Mouse (Mus musculus): ENCODE measurements around the gene AU040320. TPM values are rescaled to one million over a fixed set of nuclear protein-coding genes. Genes with fewer than 3 reads are reported as not detected.

Gene AU040320
- polyA plus RNA-seq, 1 experiment from 2014 or later: 36.5 TPM

DNA sequence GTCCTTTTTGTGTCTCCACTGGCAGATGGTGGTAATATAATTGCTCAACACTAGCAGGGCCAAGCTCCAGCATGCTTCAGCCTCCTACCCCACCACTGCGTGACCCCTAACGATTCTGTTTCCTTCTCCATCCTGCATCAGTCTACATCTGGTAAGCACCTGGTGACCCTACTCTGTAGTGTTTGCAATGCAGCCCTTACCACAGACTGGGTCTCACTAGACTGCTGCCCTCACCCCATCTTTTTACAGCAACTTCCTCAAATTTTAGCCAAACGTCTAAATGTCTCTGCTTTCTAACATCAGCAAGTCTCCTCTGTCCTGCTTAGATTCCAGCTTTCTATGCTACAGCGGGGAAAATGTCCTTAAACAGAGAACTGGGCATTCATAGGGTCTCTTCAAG is 17.5 kb downstream of the AU040320 start:
- WGBS: 93% methylated on average over 4 of the region's 4 CpGs
- no peaks in the 10 kb centered on the region; the same call in 1 of the 2 replicates for H3K36me3 ChIP-seq (ENCODE audit: control insufficient read depth, insufficient read depth, low read length)
- H3K4me2 ChIP-seq (ENCODE audit: low read length): no peak overlapping the region
- H3K9ac ChIP-seq (ENCODE audit: low read depth, low read length): no peak overlapping the region
- H3K27me3 ChIP-seq (ENCODE audit: control insufficient read depth, insufficient read depth, low read depth, low read length): no peaks in the 10 kb centered on the region
- ATAC-seq: no peak
- H3K9me3 ChIP-seq (replicated peaks; ENCODE audit: control insufficient read depth, low read length, poor library complexity, severe bottlenecking): no peaks in the 10 kb centered on the region
- no peaks in the 10 kb centered on the region for H3K4me1 ChIP-seq (ENCODE audit: control insufficient read depth, insufficient read depth, low read length)
- no peak overlapping the region for H3K27ac ChIP-seq (ENCODE audit: low read length)
- no peak overlapping the region for H3K4me3 ChIP-seq (ENCODE audit: low read depth, low read length)

DNA sequence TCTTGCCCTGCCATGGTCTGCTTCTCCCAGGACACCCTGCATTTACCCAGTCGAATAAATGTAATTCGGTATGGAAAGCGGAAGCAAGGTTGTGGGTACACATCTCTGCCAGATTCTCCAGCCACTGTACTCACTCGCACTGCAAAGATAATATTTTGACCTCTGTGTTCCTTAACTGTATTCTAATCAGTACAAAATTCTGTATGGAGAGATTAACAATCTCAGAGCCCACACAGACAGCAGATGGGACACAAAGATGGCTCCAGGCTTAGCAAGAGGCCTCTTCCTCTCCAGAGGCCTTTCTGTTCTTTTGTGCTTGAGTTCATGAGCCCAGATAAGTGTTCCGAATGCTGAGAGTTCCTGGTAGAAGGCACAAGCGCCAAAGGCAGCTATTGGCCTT is 20.5 kb downstream of the AU040320 start:
- H3K36me3 ChIP-seq (ENCODE audit: control insufficient read depth, insufficient read depth, low read length): no peaks in the 10 kb centered on the region
- H3K4me2 ChIP-seq (ENCODE audit: low read length): no peak overlapping the region
- no peak for ATAC-seq
- no peak overlapping the region for H3K27ac ChIP-seq (ENCODE audit: low read length)
- peaks cover 12% of the 10 kb centered on the region for H3K4me1 ChIP-seq (ENCODE audit: control insufficient read depth, insufficient read depth, low read length)
- no peak overlapping the region for H3K9ac ChIP-seq (ENCODE audit: low read depth, low read length)
- WGBS: 86% methylated on average over 6 of the region's 6 CpGs
- no peaks in the 10 kb centered on the region for H3K9me3 ChIP-seq (replicated peaks; ENCODE audit: control insufficient read depth, low read length, poor library complexity, severe bottlenecking)
- no peak overlapping the region for H3K4me3 ChIP-seq (ENCODE audit: low read depth, low read length)
- no peaks in the 10 kb centered on the region for H3K27me3 ChIP-seq (ENCODE audit: control insufficient read depth, insufficient read depth, low read depth, low read length)

DNA sequence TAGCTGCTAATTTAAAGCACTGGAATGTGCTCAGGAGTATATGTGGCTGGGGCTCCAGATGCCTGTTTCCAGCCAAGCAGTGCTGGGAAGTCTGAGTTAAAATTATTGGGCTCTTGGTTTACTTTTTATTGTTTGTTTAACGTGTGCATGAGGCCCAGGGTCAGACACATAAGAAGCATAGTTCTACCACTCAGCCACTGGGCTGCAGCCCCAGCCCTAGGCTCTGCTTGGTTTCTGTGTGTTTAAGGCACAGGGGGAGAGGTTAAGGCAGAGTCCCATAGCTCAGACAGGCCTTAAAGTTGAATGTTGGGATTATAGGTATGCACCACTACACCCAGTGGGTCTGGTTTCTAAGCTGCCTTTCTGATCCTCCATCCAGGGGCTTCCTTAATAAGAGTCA is 21.8 kb downstream of the AU040320 start:
- Histone ChIP-seq H3K9ac (ENCODE audit: low read depth, low read length) (no peak overlapping the region), H3K36me3 (ENCODE audit: control insufficient read depth, insufficient read depth, low read length) (no peaks in the 10 kb centered on the region), H3K9me3 (replicated peaks; ENCODE audit: control insufficient read depth, low read length, poor library complexity, severe bottlenecking) (no peaks in the 10 kb centered on the region), H3K27me3 (ENCODE audit: control insufficient read depth, insufficient read depth, low read depth, low read length) (no peaks in the 10 kb centered on the region), H3K4me2 (ENCODE audit: low read length) (no peak overlapping the region), H3K4me3 (ENCODE audit: low read depth, low read length) (no peak overlapping the region), H3K27ac (ENCODE audit: low read length) (no peak overlapping the region), H3K4me1 (ENCODE audit: control insufficient read depth, insufficient read depth, low read length) (peaks cover 25% of the 10 kb centered on the region)
- 89% methylated on average over 1 of the region's 1 CpGs for WGBS
- no peak for ATAC-seq

DNA sequence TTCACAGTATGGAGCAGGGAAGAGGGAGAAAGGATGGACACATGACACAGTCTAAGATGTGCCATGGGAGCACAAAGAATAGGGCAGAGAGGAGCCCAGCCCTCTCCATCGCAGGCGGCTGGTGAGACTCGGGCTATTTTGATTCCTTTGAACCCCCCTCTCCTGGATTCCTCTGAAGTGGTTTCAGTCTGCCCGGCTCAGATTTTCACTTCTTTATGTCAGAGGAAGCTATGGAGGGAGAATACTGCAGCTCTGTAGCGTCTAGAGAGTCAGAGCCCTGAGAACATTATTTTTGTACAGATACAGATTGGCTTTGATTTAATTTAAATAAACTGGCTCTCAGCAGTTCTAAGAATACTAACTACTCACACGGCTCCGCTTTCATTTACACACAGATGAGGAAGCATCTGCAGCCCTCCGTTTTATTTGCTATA is 25.8 kb downstream of the AU040320 start:
- no peaks in the 10 kb centered on the region for H3K36me3 ChIP-seq (ENCODE audit: control insufficient read depth, insufficient read depth, low read length)
- peak overlapping the region; percentile 79 for H3K27ac ChIP-seq (ENCODE audit: low read length)
- no peaks in the 10 kb centered on the region for H3K9me3 ChIP-seq (replicated peaks; ENCODE audit: control insufficient read depth, low read length, poor library complexity, severe bottlenecking)
- peak overlapping the region; percentile 23 for H3K4me2 ChIP-seq (ENCODE audit: low read length)
- H3K4me1 ChIP-seq (ENCODE audit: control insufficient read depth, insufficient read depth, low read length): peaks cover 44% of the 10 kb centered on the region
- peak overlapping the region; percentile 48; the same call in 1 of the 2 replicates for H3K9ac ChIP-seq (ENCODE audit: low read depth, low read length)
- peak; percentile 70; the same call in 1 of the 2 replicates for ATAC-seq
- H3K4me3 ChIP-seq (ENCODE audit: low read depth, low read length): no peak overlapping the region
- WGBS: 15% methylated on average over 8 of the region's 8 CpGs
- no peaks in the 10 kb centered on the region for H3K27me3 ChIP-seq (ENCODE audit: control insufficient read depth, insufficient read depth, low read depth, low read length)

DNA sequence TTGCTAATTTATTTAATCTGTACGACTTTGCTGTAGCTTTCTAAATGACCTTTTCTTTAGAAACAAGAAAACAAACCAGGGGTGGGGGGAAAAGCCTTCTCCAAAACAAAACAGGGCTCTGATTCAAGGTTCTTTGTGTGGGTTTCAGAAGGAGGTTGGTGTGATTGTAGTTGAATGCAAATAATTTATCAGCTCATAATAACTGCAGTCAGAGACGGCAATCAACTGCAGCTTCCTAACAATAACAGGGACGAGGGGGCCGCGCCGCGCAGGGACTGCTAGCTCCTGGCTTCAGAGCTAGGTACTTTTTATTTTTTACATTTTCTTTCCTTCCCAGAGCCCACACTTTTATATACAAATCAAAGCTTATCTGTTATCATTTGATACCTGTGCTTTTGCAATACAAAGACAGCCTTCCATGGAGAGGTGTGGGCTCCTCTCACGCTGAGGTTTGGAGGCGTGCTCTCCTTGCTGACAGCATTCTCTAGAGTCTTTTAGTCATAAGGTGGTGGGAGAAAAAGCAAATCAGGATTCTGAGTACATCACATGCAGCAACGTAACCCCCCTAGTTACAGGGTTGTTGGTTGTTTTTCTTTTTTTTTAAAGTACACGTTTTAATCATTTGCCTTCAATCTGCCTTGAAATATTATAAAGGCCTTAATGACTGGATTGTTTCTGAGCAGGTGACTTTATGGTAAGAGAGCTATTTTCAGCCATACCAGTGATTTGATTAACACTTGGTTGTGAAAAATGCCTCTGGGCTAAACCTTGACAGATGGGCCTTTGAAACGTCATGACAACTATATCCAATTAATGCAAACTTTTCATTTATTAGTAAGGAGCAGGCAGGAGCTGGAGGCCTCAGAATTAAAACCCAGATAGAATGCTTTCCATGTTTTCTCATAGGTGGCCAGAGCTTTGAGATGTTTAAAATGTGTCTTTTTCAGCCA is 26.8 kb downstream of the AU040320 start:
- 0 out of 2 replicates have a peak, but pooled peaks have one; percentile 27 for ATAC-seq
- Histone ChIP-seq H3K4me2 (ENCODE audit: low read length) (peak overlapping the region; percentile 23), H3K9ac (ENCODE audit: low read depth, low read length) (peak overlapping the region; percentile 18; the same call in 1 of the 2 replicates), H3K9me3 (replicated peaks; ENCODE audit: control insufficient read depth, low read length, poor library complexity, severe bottlenecking) (no peaks in the 10 kb centered on the region), H3K4me3 (ENCODE audit: low read depth, low read length) (no peak overlapping the region), H3K27ac (ENCODE audit: low read length) (peak overlapping the region; percentile 59), H3K36me3 (ENCODE audit: control insufficient read depth, insufficient read depth, low read length) (no peaks in the 10 kb centered on the region), H3K27me3 (ENCODE audit: control insufficient read depth, insufficient read depth, low read depth, low read length) (no peaks in the 10 kb centered on the region), H3K4me1 (ENCODE audit: control insufficient read depth, insufficient read depth, low read length) (peaks cover 44% of the 10 kb centered on the region)
- WGBS: 29% methylated on average over 12 of the region's 12 CpGs

DNA sequence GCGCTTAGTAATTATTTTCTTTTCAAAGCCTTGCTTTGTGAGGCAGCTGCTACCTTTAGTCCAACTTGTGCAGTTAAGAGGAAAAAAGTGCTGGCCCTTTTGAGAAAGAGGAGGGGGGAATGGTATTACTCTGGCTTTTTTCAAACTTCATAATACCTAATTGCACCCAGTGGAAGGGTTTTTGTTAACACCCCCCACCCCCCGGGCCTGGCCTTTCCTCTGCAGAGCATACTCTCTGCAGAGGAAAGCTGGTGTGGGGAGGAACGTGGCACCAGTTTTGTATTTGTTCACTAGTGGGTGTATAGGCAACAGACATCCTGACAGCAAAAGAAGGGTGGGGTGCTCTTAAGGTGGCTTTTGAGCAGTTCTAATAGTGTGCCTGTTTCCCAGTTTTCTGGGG is 28.5 kb downstream of the AU040320 start:
- Histone ChIP-seq H3K4me2 (ENCODE audit: low read length) (no peak overlapping the region), H3K27me3 (ENCODE audit: control insufficient read depth, insufficient read depth, low read depth, low read length) (no peaks in the 10 kb centered on the region), H3K27ac (ENCODE audit: low read length) (no peak overlapping the region), H3K9me3 (replicated peaks; ENCODE audit: control insufficient read depth, low read length, poor library complexity, severe bottlenecking) (no peaks in the 10 kb centered on the region), H3K4me1 (ENCODE audit: control insufficient read depth, insufficient read depth, low read length) (peaks cover 44% of the 10 kb centered on the region), H3K36me3 (ENCODE audit: control insufficient read depth, insufficient read depth, low read length) (no peaks in the 10 kb centered on the region), H3K9ac (ENCODE audit: low read depth, low read length) (no peak overlapping the region), H3K4me3 (ENCODE audit: low read depth, low read length) (no peak overlapping the region)
- WGBS: 62% methylated on average over 3 of the region's 3 CpGs
- ATAC-seq: no peak

DNA sequence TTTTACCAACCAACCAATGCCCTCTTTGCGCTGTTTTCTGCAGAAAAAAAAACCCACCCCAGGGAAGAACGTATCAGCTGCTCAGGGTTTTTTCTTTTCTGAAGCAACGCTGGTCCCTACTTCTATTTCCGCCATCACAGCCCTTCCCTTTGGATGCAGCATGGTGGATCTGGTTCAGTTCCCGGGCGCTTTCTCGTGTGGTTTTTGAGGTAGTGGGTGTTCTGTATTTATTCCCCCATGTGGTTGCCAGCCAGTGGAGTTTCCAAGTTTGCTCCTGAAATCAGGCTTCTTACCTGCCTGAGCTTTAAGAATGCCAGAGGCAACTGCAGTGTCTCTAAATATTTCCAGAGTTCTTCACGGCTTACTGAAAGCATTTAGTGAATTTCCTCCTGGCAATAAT is 29.2 kb downstream of the AU040320 start:
- peaks cover 1% of the 10 kb centered on the region; the same call in 1 of the 2 replicates for H3K36me3 ChIP-seq (ENCODE audit: control insufficient read depth, insufficient read depth, low read length)
- H3K9me3 ChIP-seq (replicated peaks; ENCODE audit: control insufficient read depth, low read length, poor library complexity, severe bottlenecking): no peaks in the 10 kb centered on the region
- H3K4me1 ChIP-seq (ENCODE audit: control insufficient read depth, insufficient read depth, low read length): peaks cover 38% of the 10 kb centered on the region
- 88% methylated on average over 8 of the region's 8 CpGs for WGBS
- no peak for ATAC-seq
- H3K27ac ChIP-seq (ENCODE audit: low read length): no peak overlapping the region; the same call in 1 of the 2 replicates
- H3K9ac ChIP-seq (ENCODE audit: low read depth, low read length): no peak overlapping the region
- H3K27me3 ChIP-seq (ENCODE audit: control insufficient read depth, insufficient read depth, low read depth, low read length): no peaks in the 10 kb centered on the region
- H3K4me2 ChIP-seq (ENCODE audit: low read length): no peak overlapping the region
- no peak overlapping the region for H3K4me3 ChIP-seq (ENCODE audit: low read depth, low read length)

DNA sequence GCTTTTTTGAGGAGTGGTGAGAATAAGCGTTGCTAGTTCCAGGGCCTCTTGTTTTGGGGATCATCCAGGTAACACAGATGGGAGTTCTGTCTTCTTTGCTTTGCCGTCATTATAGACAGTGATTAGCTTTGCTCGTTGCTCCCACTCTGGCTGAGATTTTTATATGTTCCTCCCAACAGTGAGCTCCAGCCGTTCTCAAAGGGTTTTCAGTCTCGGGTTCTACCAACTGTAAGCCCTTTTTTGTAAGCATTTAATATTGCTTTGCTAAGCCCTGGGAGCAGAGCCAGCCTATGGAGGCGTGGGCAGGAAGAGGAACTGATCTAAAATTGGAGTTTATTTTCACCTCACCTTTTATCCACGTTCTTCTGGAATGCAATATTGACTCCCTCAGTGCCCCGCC is 29.7 kb downstream of the AU040320 start:
- Histone ChIP-seq H3K36me3 (ENCODE audit: control insufficient read depth, insufficient read depth, low read length) (peaks cover 2% of the 10 kb centered on the region; the same call in 1 of the 2 replicates), H3K27me3 (ENCODE audit: control insufficient read depth, insufficient read depth, low read depth, low read length) (no peaks in the 10 kb centered on the region), H3K9ac (ENCODE audit: low read depth, low read length) (no peak overlapping the region), H3K27ac (ENCODE audit: low read length) (peak overlapping the region; percentile 5), H3K4me3 (ENCODE audit: low read depth, low read length) (no peak overlapping the region), H3K4me1 (ENCODE audit: control insufficient read depth, insufficient read depth, low read length) (peaks cover 35% of the 10 kb centered on the region), H3K9me3 (replicated peaks; ENCODE audit: control insufficient read depth, low read length, poor library complexity, severe bottlenecking) (no peaks in the 10 kb centered on the region), H3K4me2 (ENCODE audit: low read length) (no peak overlapping the region)
- WGBS: 78% methylated on average over 8 of the region's 8 CpGs
- no peak for ATAC-seq

Data from midbrain, embryonic 16.5 days (tissue).